Mouse (Mus musculus) T-helper 17 cell (primary cell): ENCODE measurements around the gene Arhgap30.

ENCODE experiments used
- in situ Hi-C, 2 experiments: fragments of 300-600 bp; cut with MboI, MseI; formaldehyde crosslinking; loops; 1 replicate in 1 of 2; 2 replicates in 1 of 2; pipeline ENCODE4 v1.15.1; 2025; ENCODE audit warnings: high pct_unique_total_duplicates in 2 of 2

Arhgap30 gene

DNA sequence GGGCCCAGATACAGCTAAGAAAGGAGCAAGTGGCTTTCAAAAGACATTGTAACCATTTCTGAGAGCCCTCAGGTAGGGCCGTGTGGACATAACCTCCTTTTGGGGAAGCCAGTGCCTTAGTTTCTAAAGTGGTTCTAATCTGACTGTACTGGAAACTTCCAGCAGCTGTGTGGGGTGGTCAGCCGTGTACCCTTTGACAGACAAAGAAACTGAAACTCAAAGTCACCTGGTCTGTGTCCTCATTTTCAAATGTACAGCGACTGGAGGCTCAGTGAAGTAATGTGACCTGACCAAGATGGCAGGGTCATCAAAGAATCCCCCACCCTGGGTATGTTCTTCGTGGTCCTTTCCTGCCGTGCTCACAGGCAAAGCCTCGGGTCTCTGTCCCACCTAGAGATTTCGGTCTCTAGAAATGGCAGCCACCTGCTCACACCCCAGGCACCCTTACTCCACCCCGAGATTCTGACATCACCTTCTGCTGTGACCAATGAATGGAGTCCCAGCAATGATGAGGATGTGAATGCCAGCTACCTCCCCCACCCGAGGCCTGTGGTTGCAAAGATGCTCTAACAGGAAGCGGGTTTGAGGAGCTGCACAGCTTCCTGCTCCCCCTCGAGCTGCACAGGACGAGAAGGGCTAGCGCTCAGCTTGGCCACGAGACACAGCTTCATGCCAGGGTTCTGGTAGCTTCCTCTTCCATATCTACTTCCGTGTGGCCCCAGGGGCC lies at the start of gene Arhgap30:
Gene Arhgap30 (plus strand): TSS at position 579 of the 727 bp plus-strand sequence.
- in situ Hi-C loops: no loop called here

DNA sequence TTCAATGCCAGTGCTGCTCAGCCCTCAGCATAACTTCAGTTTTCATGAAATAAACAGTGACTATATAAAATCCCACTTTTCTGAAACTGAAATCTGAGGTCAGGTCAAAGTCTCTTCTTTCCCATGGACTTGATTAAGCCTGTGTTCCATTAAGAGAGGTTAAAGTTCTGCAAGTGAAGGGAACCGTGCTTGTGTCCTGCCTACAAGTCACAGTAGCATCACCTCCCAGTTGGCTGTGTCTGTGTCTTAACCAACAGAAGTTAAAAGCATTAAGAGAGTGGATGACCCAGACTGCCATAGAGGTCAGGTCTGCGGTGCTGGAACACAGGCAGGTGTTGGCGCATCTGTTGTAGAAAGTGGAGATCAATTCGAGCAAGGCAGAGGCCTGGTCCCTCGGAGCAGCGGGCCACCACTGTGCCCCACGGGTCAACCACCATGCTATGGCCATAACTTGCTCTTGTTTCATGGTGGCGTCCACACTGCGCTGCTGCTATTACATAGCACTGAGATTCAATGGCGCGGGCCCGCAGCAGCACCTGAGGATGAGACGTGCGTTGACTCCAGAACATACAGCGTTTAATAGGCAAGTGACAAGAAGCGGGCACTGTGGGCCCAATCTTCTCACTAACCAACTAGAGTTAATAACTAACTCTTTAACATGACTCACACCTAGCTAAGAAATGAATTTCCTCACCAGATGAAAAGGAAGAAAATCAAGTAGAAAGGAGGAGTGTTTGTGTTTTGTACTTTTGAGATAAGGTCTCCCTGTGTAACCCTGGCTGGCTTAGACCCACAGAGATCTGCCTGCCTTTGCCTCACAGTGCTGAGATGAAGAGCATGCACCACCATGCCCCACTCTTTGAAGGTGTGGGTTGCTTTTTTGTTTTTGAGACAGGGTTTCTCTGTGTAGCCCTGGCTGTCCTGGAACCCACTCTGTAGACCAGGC lies 46.2 kb upstream of the Arhgap30 start:
- in situ Hi-C loops: no loop called here

DNA sequence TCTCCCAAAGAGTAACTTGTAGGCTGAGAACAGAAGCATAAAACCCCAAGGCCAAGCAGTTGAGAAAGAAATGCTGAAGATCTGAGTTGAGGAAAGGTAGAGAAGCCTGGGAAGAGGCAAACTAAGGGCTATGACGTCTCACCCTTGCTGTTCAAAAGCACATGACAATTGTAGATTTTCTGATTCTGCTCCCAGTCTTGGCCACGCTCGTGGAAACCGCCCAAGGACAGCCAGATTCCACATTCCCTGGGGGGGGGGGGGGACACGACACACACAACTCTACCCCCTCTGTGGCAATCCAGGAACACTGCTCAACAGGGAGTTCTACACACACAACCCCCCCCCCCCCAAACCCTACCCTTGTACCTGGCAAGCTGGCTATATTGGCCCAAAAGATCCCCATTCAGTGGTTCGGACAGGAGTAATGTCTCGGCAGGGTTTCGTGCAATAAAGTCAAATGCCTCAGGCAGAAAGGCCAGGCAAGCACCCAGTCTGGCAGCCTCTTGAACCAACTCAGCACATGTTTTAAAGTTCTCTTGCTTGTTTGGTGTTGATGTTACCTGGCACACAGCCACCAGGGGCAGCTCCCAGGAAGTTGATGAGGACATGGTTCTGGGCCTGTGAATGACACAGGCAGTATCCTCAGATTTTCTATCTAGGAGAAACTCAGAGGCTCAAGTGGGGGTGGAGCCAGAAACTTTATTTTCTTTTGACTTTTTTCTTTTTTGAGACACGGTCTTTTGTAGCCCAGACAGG lies 44.7 kb upstream of the Arhgap30 start:
- in situ Hi-C loops: no loop called here

DNA sequence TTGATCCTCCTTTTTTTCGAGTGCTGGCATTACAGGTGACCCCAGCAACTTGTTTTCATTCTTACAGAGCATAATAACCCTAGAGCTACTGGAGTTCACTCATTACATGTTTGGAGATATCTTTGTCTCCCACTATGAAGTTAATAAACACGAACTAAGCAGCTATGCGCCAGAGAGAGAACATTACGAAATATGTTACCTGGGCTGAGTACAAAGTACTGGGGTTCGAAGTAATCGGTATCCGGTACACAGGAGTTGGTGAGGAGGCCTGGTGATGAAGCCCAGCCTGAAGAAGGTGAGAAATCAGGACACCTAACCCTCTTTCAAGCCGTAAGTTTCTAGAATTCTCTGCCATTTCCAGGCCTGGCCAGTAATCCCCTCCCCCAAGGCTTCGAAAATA lies 44.0 kb upstream of the Arhgap30 start:
- in situ Hi-C loops: no loop called here

DNA sequence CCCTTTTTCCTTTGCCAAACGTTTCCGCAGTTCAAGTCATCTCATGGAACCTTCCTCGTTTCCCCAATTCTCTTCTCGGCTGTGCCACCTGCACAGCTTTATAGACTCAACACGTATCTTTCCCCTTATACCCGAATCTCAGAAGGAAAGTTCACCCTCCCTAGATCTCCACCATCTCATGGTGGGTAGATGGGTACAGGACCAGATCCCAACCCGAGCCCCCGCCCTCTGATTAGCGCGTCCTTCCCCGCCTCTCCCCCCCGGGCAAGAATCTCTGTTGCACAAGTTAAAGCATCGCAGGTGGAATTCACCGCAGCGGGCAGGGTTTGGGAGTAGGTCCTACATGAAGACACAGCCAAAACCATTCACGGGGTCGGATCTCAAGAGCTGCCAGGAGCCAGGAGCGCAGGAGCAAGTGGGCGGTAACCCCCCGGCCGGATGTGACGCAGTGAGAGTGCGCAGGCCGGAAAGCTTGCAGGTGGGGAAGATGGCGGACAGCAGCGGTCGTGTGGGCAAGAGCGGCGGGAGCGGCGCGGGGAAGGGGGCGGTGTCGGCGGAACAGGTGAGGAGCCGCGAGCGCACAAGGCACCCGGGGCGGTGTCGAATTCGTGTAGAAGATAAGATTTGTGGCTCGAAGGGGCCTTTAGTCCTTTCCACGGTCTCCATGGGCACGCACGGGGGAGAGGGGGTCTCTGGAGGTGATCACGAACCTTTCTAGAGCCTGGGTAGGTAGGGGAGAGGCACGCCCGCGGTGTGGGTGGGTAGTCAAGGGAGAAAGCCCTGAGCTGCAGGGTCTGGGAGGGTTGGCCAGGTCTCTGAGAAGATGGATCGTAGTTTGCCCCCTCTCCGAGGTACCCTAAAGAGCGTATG lies 43.3 kb upstream of the Arhgap30 start, which contains the start of the genes Nit1 and Pfdn2:
Gene Nit1 (minus strand): TSS at position 422 of the 870 bp plus-strand sequence.
Gene Pfdn2 (plus strand): TSS at position 446 of the 870 bp plus-strand sequence.
- in situ Hi-C loops: no loop called here

DNA sequence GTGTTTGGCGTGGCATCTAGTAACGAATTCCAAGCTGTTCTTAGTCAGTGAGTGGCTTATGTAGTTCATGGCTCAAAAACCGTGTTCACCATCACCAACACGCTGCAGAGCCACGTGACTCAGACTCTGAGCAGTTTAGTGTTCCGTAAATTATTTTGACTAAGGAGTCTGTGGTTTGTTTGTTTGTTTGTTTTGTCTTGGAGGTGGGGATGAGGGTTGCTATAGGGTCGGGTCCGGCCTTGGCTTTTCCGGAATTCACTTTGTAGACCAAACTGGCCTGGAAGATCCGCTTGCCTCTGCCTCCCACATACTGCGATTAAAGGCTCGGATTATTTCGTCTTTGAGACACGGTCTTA lies 42.7 kb upstream of the Arhgap30 start:
- in situ Hi-C loops: no loop called here

DNA sequence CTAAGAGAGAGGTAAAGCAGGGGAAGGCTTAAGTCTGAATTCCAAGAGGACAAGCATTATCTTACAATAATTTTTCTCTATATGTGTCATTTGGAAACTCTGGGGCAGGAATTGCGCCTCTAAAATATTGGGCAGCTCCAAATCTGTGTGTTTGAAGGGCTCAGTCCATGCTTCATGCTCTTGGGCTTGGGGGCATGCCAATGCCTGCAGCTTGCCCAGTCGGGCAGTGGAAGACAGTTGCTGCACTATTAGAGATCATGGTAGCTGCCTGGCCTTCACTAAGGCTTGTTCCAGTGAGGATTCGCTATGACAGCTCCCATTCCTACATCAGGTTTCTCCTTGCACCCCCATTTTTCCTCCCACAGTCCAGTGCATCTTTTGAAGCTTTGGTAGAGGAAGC lies 40.1 kb upstream of the Arhgap30 start:
- in situ Hi-C loops: no loop called here

DNA sequence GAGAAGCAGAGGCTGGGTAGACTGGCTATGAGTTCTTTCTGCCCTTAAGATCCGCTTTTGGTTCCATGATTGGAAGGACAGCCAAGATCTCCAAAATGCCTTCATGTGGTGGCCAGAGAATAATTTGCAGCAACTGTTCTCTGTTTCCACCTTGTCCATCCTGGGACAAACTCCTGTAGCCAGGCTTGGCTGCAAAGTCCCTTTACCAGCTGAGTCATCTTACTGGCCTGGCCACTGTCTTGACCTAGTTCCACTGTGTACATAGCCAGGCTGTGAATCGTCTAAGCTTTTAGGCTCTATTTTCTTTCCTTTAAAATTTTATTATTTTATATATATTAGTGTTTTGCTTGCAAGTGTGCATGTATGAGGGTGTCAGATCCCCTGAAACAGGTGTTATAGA lies 39.5 kb upstream of the Arhgap30 start:
- in situ Hi-C loops: no loop called here

DNA sequence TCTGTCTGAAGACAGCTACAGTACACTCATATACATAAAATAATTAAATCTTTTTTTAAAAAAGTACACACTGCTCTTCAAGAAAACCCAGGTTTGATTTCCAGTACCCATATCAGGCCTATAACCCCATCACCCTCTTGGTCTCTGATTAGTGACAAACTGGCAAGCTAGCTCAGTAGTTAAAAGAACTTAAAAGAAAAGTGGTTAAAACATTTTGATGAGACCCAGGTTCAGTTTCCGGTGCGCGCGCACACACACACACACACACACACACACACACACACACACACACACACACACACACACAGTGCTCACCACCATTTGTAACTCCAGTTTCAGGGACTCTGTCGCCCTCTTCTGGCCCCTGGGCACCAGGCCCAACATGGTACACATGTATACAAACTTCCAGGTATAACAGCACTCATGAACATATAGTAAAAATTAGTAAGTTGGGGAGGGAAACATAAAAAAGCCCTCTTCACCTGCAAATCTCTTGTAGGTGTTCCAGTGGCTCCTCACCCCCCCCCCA lies 32.9 kb upstream of the Arhgap30 start:
- in situ Hi-C loops: loop anchor here (5.0 kb wide), 1 partner anchor 39 kb away; no protein-coding TSS in a partner anchor

DNA sequence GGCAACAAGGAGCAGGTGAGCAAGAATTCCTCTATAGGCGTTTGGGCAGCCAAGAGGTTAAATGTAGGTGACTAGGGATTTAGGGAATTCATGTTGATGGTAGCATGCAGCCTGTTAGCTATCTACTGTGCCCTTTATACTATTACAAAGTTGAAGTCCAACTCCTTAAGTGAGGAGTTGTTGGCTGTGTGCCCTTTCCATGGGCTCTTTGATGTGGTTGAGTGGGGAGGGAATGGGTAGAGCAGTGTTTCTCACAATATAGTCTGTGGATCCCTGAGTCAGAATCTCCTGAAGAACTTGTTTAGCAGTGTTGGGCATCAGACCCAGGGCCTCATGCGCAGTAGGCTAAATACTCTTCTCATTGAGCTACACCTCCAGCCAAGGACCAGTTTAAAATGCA lies 31.9 kb upstream of the Arhgap30 start:
- in situ Hi-C loops: loop anchor here (5.0 kb wide), 1 partner anchor 40 kb away; no protein-coding TSS in a partner anchor

DNA sequence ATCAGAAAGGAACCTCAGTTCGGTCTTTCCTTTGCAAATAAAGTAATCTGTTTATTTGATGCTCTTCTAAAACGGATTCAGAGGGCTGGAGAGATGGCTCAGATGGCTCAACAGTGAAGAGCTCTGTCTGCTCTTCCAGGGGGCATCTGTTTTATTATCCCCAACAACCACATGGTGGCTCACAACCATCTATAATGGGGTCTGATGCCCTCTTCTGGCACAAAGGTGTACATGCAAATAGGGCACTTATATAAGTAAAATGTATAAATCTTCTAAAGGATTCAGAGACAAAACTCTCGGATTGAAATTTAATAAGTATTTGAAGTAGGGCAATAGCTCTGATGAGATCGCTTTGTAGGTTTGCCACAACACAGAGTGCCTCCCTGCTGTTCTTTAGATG lies 30.3 kb upstream of the Arhgap30 start:
- in situ Hi-C loops: loop anchor here (5.0 kb wide), 1 partner anchor 41 kb away; no protein-coding TSS in a partner anchor

DNA sequence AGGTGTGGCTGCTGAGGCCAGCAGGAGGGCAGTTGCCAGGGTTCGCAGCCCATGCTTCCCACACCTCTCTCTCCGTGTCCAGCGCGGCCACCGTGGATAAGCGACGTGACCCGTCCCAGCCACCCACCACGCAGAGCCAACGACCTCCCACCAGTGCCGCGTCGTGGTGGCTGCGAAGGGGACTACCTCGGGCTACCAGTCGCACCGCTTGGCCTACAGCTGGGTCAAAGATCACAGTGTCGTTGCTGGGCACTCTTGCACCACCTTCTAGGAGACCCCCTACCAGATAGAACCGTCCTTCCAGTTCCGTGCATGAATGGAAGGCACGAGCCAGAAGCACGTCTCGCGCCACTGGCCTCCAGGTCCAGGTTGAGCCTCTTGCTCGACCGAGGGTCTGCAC lies 28.5 kb upstream of the Arhgap30 start:
- in situ Hi-C loops: loop anchor here in 1 of 2 experiments (5.0 kb wide), 1 partner anchor 117 kb away; no protein-coding TSS in a partner anchor

DNA sequence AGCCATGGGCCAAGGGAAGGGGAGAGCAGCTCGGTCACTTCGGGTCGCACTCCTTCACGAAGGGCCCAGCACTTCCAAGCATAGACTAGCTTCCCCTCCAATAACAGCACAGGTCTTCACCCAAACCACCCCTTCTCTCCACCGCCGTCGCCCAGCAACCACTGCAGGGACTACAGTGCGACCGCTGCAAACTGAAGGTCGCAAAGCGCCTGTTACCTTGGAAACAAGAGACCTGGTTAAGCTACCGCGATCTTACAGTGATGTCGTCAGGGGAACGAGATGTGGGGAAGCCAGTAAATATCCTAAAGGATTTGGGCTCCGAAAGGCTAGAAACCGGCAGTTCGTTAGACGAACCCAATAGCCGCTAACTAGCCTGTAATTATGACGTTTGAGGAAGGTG lies 28.1 kb upstream of the Arhgap30 start, which contains the start of gene Klhdc9:
Gene Klhdc9 (minus strand): TSS at position 143 of the 400 bp plus-strand sequence.
- in situ Hi-C loops: loop anchor here in 1 of 2 experiments (5.0 kb wide), 1 partner anchor 117 kb away; no protein-coding TSS in a partner anchor

DNA sequence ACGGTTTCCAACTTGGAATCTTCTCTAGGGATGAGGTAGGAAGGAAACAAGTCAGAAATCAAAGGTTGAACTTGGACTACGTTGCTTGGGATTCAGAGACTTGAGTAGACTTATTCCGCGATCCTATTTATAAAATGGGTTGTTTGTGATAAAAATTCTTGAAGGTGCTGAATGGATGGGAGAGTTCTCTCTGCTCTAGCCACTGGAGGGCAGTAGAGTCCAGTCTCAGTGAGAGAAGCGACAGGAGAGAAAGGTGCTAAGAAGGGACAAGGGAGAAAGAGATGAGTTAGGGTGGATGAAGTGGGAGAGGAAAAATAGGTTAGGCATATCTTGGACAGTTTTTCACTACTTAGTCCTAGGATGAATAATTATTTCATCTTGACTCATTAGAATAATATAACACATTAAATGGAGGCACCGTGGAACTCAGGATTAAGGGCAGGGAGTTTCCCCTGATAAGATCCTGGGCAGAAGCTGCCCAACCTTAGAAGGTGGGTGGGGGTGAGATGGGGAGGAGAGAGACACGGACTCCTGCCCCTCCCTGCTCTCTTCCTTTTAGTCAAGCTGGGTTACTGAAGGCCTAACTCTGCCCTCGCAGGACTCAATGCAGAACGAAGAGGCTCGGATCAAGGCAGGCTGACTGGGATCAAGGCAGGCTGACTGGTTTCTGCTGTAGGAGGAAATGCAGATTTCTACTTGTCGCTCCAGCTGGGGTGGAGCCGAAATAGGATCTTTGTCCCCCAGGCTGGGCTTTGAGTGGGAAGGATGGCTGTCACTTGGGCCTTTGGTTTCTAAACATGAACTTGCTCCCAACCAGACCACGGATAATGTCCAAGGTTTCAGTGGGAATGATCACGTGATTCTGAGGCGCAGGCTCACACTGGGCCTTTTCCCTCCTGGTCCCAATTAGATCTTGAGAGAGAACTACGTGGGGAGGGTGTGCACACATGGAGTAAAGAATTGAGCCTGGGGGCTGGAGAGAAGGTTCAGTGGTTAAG lies 27.3 kb upstream of the Arhgap30 start:
- in situ Hi-C loops: loop anchor here in 1 of 2 experiments (5.0 kb wide), 1 partner anchor 116 kb away; no protein-coding TSS in a partner anchor

DNA sequence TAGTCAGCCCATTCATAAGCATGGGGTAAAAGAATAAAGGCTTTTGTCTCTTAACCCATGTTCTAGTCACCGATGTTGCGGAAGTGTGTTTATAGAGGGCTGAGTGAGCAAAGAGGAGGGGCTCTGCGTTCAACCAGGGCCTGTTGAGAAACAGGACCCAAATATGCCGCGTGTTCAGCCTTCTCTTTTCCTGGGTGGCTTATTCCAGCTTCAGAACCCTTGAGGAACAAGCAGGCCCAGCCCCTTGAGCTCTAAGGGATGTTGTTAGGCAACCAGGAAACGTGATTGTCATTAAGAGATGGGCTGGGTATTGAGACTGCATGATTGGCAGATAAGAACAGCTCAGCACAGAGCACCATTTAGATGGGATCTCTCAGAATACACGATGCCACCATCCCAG lies 22.8 kb upstream of the Arhgap30 start:
- in situ Hi-C loops: no loop called here

DNA sequence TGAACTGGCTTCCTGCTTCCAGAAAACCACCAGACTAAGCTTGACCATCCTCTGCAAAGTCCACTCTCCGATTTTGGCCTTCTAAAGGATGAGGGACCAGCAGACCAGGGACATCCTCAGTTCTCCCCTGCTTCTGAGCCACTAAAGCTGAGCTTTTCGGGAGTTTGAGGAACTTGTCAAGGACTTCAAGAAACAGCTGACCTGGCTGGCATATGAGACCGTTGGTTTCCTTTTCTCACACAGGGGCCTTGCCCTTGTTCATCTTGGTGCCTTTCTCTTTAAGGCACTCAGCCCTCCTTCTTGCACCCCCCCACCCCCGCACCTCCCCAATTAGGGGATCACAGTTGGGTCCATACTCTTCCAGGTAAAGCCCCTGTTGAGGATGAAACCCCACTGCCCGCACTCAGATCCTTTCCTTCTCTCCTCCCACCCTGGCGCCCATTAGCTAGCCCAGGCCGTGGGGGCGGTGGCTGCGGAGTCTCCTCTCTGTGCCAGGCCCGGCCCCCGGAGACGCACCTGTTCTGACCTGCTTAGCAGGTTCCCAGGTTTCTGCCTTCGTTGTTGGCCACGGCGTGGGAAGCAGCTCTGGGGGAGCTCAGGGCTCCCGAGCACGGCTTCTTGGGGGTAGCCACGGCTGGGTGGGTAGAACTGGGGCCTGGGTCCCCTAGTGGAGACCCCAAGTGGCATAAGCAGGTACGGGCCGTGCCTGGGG lies 18.8 kb upstream of the Arhgap30 start, which contains the start of gene Nectin4:
Gene Nectin4 (plus strand): TSS at position 255 of the 712 bp plus-strand sequence.
- in situ Hi-C loops: no loop called here

DNA sequence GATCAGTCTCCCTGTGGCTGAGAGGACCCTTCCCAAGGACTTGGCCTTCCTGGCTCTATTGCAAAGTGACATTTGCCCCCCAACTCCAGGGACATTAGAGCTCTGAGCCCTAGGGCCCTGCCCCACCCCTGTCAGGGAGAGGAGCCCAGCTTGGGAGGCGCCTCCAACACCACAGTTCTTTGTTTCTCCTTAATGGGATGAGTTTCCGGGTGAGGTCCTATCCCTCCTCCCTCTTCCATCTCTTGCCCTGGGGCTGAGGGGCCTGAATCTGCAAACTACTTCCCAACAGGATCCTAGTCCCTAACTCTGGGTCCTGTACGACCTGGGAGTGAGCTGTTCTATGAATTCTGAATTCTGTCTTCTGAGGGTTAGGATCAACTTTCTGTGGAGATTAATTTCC lies 15.9 kb upstream of the Arhgap30 start:
- in situ Hi-C loops: no loop called here

DNA sequence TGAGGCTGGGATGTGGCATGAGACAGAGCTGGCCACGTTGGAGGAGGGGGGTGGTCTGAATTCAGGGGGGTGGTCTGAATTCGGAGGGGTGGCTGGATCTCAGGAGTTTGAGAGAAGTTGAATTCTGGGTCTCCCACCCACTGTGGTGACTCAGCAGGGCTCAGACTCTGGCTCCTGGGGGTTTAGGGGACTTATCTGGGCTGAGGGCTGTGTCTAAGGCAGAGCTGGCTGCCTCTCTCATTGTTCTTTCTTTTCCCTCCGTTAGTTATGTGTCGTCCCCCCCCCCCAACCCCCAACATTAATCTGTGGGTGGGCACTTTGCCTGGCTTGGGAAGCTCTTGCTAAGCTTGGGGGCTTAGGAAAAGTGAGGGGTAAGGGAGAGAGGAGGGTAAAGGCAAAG lies 14.8 kb upstream of the Arhgap30 start:
- in situ Hi-C loops: no loop called here
